Mouse (Mus musculus): ENCODE data around the gene Gm13290.

DNA sequence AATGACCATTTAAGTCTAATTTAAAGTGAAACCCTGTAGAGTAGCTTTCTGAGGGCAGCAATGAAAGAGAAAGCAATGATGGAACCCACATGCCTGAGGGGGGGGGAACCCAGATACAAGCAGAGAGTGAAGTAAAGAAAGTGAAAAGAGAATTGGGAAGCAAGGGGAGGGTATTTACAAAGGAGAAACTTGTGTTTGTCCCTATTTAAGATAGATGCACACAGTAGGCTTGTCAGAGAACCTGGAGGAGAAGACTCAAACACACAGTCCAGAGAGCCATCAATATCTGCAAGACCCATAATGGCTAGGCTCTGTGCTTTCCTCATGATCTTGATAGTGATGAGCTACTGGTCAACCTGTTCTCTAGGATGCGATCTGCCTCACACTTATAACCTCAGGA lies 46.0 kb downstream of the Gm13290 start, which contains the start of gene Ifna11:
- TF ChIP-seq POLR2A (IDR thresholded peaks at IDR 0.05; ENCODE audit: extremely low read depth, insufficient read depth, low read length) (no peak), CTCF (IDR thresholded peaks at IDR 0.05; ENCODE audit: extremely low read depth, insufficient read depth, low read length) (no peak)

Measured in cortical plate, adult 2 months (tissue).